ENCODE assay signal across 8 mouse cellular contexts in genomic region chr8:105348450-105349095, GRCm38 (mm10). TPM values are rescaled to one million over a fixed set of nuclear protein-coding genes. Genes with fewer than 3 reads are reported as not detected.
DNase-seq lines count a peak whose midpoint lies in the region; ATAC-seq and TF ChIP-seq lines count a peak whose summit lies in the region.

Slc9a5 (plus strand) TSS chr8:105348843.

- peak; percentile 6 for ATAC-seq in common myeloid progenitor, adult 5-6 weeks (replicated peaks; ENCODE audit: low read depth, poor library complexity, severe bottlenecking)
- no peak for ATAC-seq in heart, embryonic 12.5 days (ENCODE audit: insufficient number of reproducible peaks, low FRiP score)
- 0 out of 2 replicates have a peak, but pooled peaks have one; percentile 1 for ATAC-seq in lung, embryonic 16.5 days (ENCODE audit: low read depth)
- ATAC-seq in megakaryocyte progenitor cell, adult 5-6 weeks (replicated peaks; ENCODE audit: poor library complexity): no peak

- peak within 1 kb of the TSS; percentile 86 to 93 for H3K4me3 ChIP-seq in MEL (ENCODE audit: control insufficient read depth in 1 of 2, insufficient read depth in 1 of 2, low read depth in 2 of 2, low read length in 2 of 2)
- H3K4me3 ChIP-seq in heart, embryonic 12.5 days: peak within 1 kb of the TSS; percentile 78
- peak within 1 kb of the TSS; percentile 77 for H3K4me3 ChIP-seq in layer of hippocampus, adult 2 months
- peak within 1 kb of the TSS; percentile 91 for H3K4me3 ChIP-seq in lung, embryonic 16.5 days (ENCODE audit: low read length)

- H3K9me3 ChIP-seq in MEL (replicated peaks; ENCODE audit: insufficient read depth, low read length): no peaks in the 10 kb centered on the region
- no peaks in the 10 kb centered on the region for H3K9me3 ChIP-seq in heart, embryonic 12.5 days (replicated peaks)
- H3K9me3 ChIP-seq in lung, embryonic 16.5 days (ENCODE audit: control insufficient read depth, low read length): no peaks in the 10 kb centered on the region

- peak within 1 kb of the TSS; percentile 21; the same call in 1 of the 2 replicates for H3K27ac ChIP-seq in MEL (ENCODE audit: control insufficient read depth, low read depth, low read length)
- peak within 1 kb of the TSS; percentile 92 for H3K27ac ChIP-seq in heart, embryonic 12.5 days (ENCODE audit: poor library complexity, severe bottlenecking)
- peak within 1 kb of the TSS; percentile 75; the same call in 1 of the 2 replicates for H3K27ac ChIP-seq in layer of hippocampus, adult 2 months
- H3K27ac ChIP-seq in lung, embryonic 16.5 days (ENCODE audit: low read length): peak within 1 kb of the TSS; percentile 98

- peaks cover 8 to 31% of the 10 kb centered on the region in 2 experiments for H3K4me1 ChIP-seq in MEL (ENCODE audit: control insufficient read depth in 1 of 2, insufficient read depth in 2 of 2, low read length in 2 of 2)
- peaks cover 49% of the 10 kb centered on the region for H3K4me1 ChIP-seq in heart, embryonic 12.5 days (replicated peaks)
- peaks cover 22% of the 10 kb centered on the region for H3K4me1 ChIP-seq in lung, embryonic 16.5 days (replicated peaks; ENCODE audit: control insufficient read depth, insufficient read depth, low read length)

- peaks cover 5 to 11% of the 10 kb centered on the region in 2 experiments; a peak in 3 of 4 replicates for H3K27me3 ChIP-seq in MEL (ENCODE audit: control insufficient read depth in 1 of 2, insufficient read depth in 2 of 2, low read length in 2 of 2)
- no peaks in the 10 kb centered on the region; the same call in 1 of the 2 replicates for H3K27me3 ChIP-seq in heart, embryonic 12.5 days (replicated peaks)
- H3K27me3 ChIP-seq in lung, embryonic 16.5 days (ENCODE audit: control insufficient read depth, insufficient read depth, low read depth, low read length): no peaks in the 10 kb centered on the region; the same call in 1 of the 2 replicates

- peaks cover 4% of the 10 kb centered on the region; the same call in 1 of the 2 replicates for H3K79me2 ChIP-seq in MEL (ENCODE audit: control insufficient read depth, insufficient read depth, low read length, poor library complexity)

- no peak for TF ChIP-seq RAD21 in MEL (IDR thresholded peaks at IDR 0.05; ENCODE audit: low read depth, low read length)

- no peak for TF ChIP-seq POLR2A in MEL (IDR thresholded peaks at IDR 0.05; ENCODE audit: control insufficient read depth in 1 of 2, insufficient read depth in 1 of 2, low read depth in 1 of 2, low read length in 2 of 2, poor library complexity in 1 of 2)

- no peak for TF ChIP-seq CTCF in MEL (IDR thresholded peaks at IDR 0.05 in 2 of 3, conservative IDR thresholded peaks at IDR 0.05 in 1 of 3; ENCODE audit: control insufficient read depth in 1 of 3, insufficient read depth in 1 of 3, low read depth in 2 of 3, low read length in 3 of 3, poor library complexity in 1 of 3, severe bottlenecking in 1 of 3)
- TF ChIP-seq CTCF in layer of hippocampus, adult 2 months (conservative IDR thresholded peaks at IDR 0.05): peak; percentile 49

- peak; percentile 92 for DNase-seq in A20 (ENCODE audit: low read depth, low spot score)
- peak; percentile 46 for DNase-seq in MEL (ENCODE audit: low read depth, low spot score)
- DNase-seq in layer of hippocampus, adult 2 months (ENCODE audit: low spot score in 2 of 2): no peak
- peak; percentile 57 for DNase-seq in right cerebral cortex, postnatal 14 days

- H3K4me2 ChIP-seq in heart, embryonic 12.5 days: peak within 1 kb of the TSS; percentile 99
- peak within 1 kb of the TSS; percentile 92 for H3K4me2 ChIP-seq in lung, embryonic 16.5 days (ENCODE audit: low read depth, low read length)

- H3K36me3 ChIP-seq in MEL (ENCODE audit: control insufficient read depth in 1 of 2, insufficient read depth in 2 of 2, low read length in 2 of 2): peaks cover 0 to 16% of the 10 kb centered on the region in 2 experiments; a peak in 2 of 4 replicates
- no peaks in the 10 kb centered on the region for H3K36me3 ChIP-seq in heart, embryonic 12.5 days
- no peaks in the 10 kb centered on the region for H3K36me3 ChIP-seq in lung, embryonic 16.5 days (ENCODE audit: control insufficient read depth, insufficient read depth, low read length)

- WGBS in heart, embryonic 12.5 days: under 1% methylated on average over 34 of the region's 34 CpGs
- WGBS in lung, embryonic 16.5 days: under 1% methylated on average over 34 of the region's 34 CpGs

- TF ChIP-seq EP300 in MEL (IDR thresholded peaks at IDR 0.05; ENCODE audit: low read depth in 1 of 2, low read length in 2 of 2): no peak

- H3K9ac ChIP-seq in MEL (ENCODE audit: control insufficient read depth, low read depth, low read length, poor library complexity, severe bottlenecking): peak within 1 kb of the TSS; percentile 74
- H3K9ac ChIP-seq in heart, embryonic 12.5 days: peak within 1 kb of the TSS; percentile 88
- H3K9ac ChIP-seq in lung, embryonic 16.5 days (ENCODE audit: low read length): peak within 1 kb of the TSS; percentile 96

TF ChIP-seq in MEL, 35 proteins besides CTCF, POLR2A, EP300 and RAD21:
- TF ChIP-seq NRF1 (IDR thresholded peaks at IDR 0.05; ENCODE audit: insufficient read depth, low read depth, low read length, poor library complexity, severe bottlenecking) (peak; percentile 77), NELFE (IDR thresholded peaks at IDR 0.05; ENCODE audit: low read depth, low read length) (no peak)

RNA-seq across cellular contexts. Expression of gene Slc9a5, which starts in this region (rescaled TPM):
- 0.12 and 0.20 TPM in 2 replicates for total RNA-seq in MEL (2012; rRNA removed)
- 1 to 10 TPM in 1 of 2 experiments, not detected in 1; 1.9 TPM for polyA plus RNA-seq in MEL (2012; ENCODE audit: insufficient read depth in 1 of 2, insufficient read length in 2 of 2, low read depth in 1 of 2, low replicate concordance in 2 of 2, missing spikeins in 1 of 2)
- 0.10 and 0.46 TPM in 2 replicates for total RNA-seq in common myeloid progenitor, adult 5-6 weeks (2017)
- 1.6 and 2.0 TPM in 2 replicates for polyA plus RNA-seq in heart, embryonic 12.5 days (2016; fragmentation: Nextera tagmentation; extraction: Ambion mirVana)
- total RNA-seq in layer of hippocampus, adult 2 months (2021): 10 to 100 TPM; 13.3 to 14.9 TPM
- polyA plus RNA-seq in lung, embryonic 16.5 days (2015; fragmentation: Nextera tagmentation; extraction: Ambion mirVana): 5.5 and 6.3 TPM in 2 replicates
- total RNA-seq in megakaryocyte progenitor cell, adult 5-6 weeks (2015): 0.54 and 0.79 TPM in 2 replicates
- total RNA-seq in megakaryocyte progenitor cell, adult 5-6 weeks (2017): under 0.01 and 0.61 TPM in 2 replicates

Comparison
In these comparisons a context has a peak if more than half of its experiments do, and no peak if none do; other contexts are left out.
1. Peak in ATAC-seq in common myeloid progenitor, adult 5-6 weeks; RNA of the gene not detected or under 1 TPM.
2. DNase-seq: peak in A20 (single experiment), MEL (single experiment) and right cerebral cortex, postnatal 14 days (single experiment); none in layer of hippocampus, adult 2 months (0 of 2).
3. H3K27ac ChIP-seq: peak in every context shown above with its lines; median percentile 98 in lung, embryonic 16.5 days; 92 in heart, embryonic 12.5 days; 75 in layer of hippocampus, adult 2 months; 21 in MEL.
4. Peak in every context shown above with its lines, with median percentiles within 50 percentile points of each other: H3K4me3 ChIP-seq and H3K9ac ChIP-seq.